Mouse (Mus musculus): ENCODE results near the gene Prr15l. TPM values are rescaled to one million over a fixed set of nuclear protein-coding genes. Genes with fewer than 3 reads are reported as not detected.
A peak's percentile ranks its signal among the peaks of the same experiment; 100 is the strongest.

Gene Prr15l
- polyA plus RNA-seq, 1 experiment from 2014 or later = 38.7 TPM

DNA sequence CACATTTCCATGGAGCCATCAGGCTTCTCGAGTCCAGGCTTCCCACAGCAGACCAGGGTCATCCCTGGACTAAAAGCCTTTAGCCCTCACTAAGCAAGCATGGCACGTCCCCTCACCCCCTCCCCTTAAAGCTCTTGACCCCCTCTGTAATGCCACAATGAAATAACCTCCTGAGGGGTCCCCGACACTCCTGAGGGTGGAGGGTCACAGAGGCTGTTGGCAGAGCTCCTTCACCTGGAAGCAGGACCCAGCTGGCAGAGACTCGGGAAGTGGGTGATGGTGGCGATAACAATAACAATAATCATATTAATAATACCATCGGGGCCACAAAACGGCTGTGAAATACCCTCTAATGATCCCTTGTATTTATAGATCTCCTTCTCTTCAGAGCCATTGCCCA, 55.0 kb downstream of the Prr15l start, which contains the start of gene Sp2:
Sp2 (minus strand) TSS at position 101 of the 400 bp plus-strand sequence.
- Histone ChIP-seq H3K4me1 (peaks cover 36% of the 10 kb centered on the region), H3K4me2 (peak within 1 kb of the TSS; percentile 37; the same call in 1 of the 2 replicates), H3K27ac (no peak within 1 kb of the TSS), H3K9ac (no peak within 1 kb of the TSS), H3K36me3 (no peaks in the 10 kb centered on the region), H3K4me3 (replicated peaks) (no peak within 1 kb of the TSS), H3K9me3 (replicated peaks) (no peaks in the 10 kb centered on the region), H3K27me3 (peaks cover 33% of the 10 kb centered on the region)
- WGBS = 51% methylated on average over 7 of the region's 7 CpGs
- ATAC-seq (replicated peaks; ENCODE audit: low FRiP score) = no peak

DNA sequence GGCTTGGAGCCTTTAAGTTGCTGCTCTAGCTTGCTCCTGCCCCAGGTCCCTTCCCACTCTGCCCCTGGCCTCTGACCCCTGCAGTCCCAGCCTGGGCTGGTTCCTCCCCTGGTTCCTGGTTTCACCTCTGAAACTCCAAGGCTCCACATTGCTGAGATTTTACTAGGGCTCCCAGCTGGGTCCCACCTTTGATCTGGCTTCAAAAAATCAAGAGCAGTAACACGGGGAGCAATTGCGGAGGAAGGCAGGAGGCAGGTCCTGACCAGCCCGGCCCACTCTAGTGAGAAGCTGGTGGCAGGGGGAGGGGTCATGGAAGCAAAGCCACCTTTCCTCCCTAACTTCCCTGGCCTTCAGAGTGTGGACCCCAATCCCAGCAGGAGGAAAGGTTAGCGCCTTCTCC, 57.0 kb downstream of the Prr15l start:
- H3K9me3 ChIP-seq (replicated peaks) = no peaks in the 10 kb centered on the region
- H3K4me2 ChIP-seq = no peak overlapping the region
- H3K9ac ChIP-seq = no peak overlapping the region
- H3K27ac ChIP-seq = no peak overlapping the region
- H3K4me3 ChIP-seq (replicated peaks) = no peak overlapping the region
- 36% methylated on average over 4 of the region's 4 CpGs for WGBS
- no peak for ATAC-seq (replicated peaks; ENCODE audit: low FRiP score)
- peaks cover 39% of the 10 kb centered on the region for H3K4me1 ChIP-seq
- H3K27me3 ChIP-seq = peaks cover 45% of the 10 kb centered on the region
- H3K36me3 ChIP-seq = no peaks in the 10 kb centered on the region

DNA sequence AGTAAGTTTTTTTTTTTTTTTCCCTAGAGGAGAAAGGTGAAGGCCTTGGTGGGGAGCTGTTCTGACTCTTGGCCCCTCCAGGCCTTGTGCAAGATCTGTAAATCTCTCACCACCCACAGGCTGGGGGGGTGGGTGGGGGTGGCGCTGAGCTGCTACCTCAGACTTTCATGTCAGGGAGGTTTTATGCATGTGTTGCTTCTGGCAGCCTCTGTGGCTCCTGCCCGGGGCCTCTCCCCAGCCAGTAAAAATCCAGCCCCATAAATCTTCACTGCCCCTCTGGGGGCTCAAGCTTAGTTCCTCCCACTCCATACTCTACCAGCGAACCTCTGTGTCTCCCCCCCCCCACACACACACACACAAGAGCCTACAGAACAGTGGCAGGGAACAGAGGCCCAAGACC, 58.6 kb downstream of the Prr15l start:
- no peaks in the 10 kb centered on the region for H3K9me3 ChIP-seq (replicated peaks)
- peak overlapping the region; percentile 19 for H3K27ac ChIP-seq
- no peak overlapping the region for H3K4me2 ChIP-seq
- WGBS = 8% methylated on average over 3 of the region's 3 CpGs
- H3K9ac ChIP-seq = no peak overlapping the region
- ATAC-seq (replicated peaks; ENCODE audit: low FRiP score) = no peak
- H3K27me3 ChIP-seq = peaks cover 45% of the 10 kb centered on the region
- no peaks in the 10 kb centered on the region for H3K36me3 ChIP-seq
- no peak overlapping the region for H3K4me3 ChIP-seq (replicated peaks)
- peaks cover 39% of the 10 kb centered on the region for H3K4me1 ChIP-seq

Other genes starting within 250 kb of the Prr15l start
- gene Snx11, start 150.5 kb upstream of the Prr15l start, polyA plus RNA-seq (2015; fragmentation: Nextera tagmentation; extraction: Ambion mirVana) = 19.2 and 20.4 TPM in 2 replicates
- 136 and 154 TPM in 2 replicates for gene Cbx1, start 139.0 kb upstream of the Prr15l start, polyA plus RNA-seq (2015; fragmentation: Nextera tagmentation; extraction: Ambion mirVana)
- gene Nfe2l1, start 98.1 kb upstream of the Prr15l start, polyA plus RNA-seq (2015; fragmentation: Nextera tagmentation; extraction: Ambion mirVana) = 78.5 and 82.1 TPM in 2 replicates
- 117 and 121 TPM in 2 replicates for gene Copz2, start 78.2 kb upstream of the Prr15l start, polyA plus RNA-seq (2015; fragmentation: Nextera tagmentation; extraction: Ambion mirVana)
- gene Cdk5rap3, start 11.6 kb upstream of the Prr15l start, polyA plus RNA-seq (2015; fragmentation: Nextera tagmentation; extraction: Ambion mirVana) = 78.9 and 79.5 TPM in 2 replicates
- 34.3 and 42.6 TPM in 2 replicates for gene Pnpo, start 15.9 kb downstream of the Prr15l start, polyA plus RNA-seq (2015; fragmentation: Nextera tagmentation; extraction: Ambion mirVana)
- gene Sp2, start 54.9 kb downstream of the Prr15l start, polyA plus RNA-seq (2015; fragmentation: Nextera tagmentation; extraction: Ambion mirVana) = 19.9 and 22.7 TPM in 2 replicates
- 1.4 and 1.5 TPM in 2 replicates for gene Sp6, start 85.3 kb downstream of the Prr15l start, polyA plus RNA-seq (2015; fragmentation: Nextera tagmentation; extraction: Ambion mirVana)
- gene Scrn2, start 101.8 kb downstream of the Prr15l start, polyA plus RNA-seq (2015; fragmentation: Nextera tagmentation; extraction: Ambion mirVana) = 38.2 and 38.8 TPM in 2 replicates
- 1.0 and 1.5 TPM in 2 replicates for gene Lrrc46, start 113.3 kb downstream of the Prr15l start, polyA plus RNA-seq (2015; fragmentation: Nextera tagmentation; extraction: Ambion mirVana)
- gene Mrpl10, start 113.5 kb downstream of the Prr15l start, polyA plus RNA-seq (2015; fragmentation: Nextera tagmentation; extraction: Ambion mirVana) = 90.0 and 91.3 TPM in 2 replicates
- gene Osbpl7, start 122.5 kb downstream of the Prr15l start, polyA plus RNA-seq (2015; fragmentation: Nextera tagmentation; extraction: Ambion mirVana) = 8.8 and 12.7 TPM in 2 replicates
- 0.14 and 0.27 TPM in 2 replicates for gene Tbx21, start 187.2 kb downstream of the Prr15l start, polyA plus RNA-seq (2015; fragmentation: Nextera tagmentation; extraction: Ambion mirVana)
- 5.5 and 5.8 TPM in 2 replicates for gene Tbkbp1, start 223.4 kb downstream of the Prr15l start, polyA plus RNA-seq (2015; fragmentation: Nextera tagmentation; extraction: Ambion mirVana)

Data from kidney, embryonic 15.5 days (tissue).